Mouse (Mus musculus): ENCODE data around the gene Nfkbia.

DNA sequence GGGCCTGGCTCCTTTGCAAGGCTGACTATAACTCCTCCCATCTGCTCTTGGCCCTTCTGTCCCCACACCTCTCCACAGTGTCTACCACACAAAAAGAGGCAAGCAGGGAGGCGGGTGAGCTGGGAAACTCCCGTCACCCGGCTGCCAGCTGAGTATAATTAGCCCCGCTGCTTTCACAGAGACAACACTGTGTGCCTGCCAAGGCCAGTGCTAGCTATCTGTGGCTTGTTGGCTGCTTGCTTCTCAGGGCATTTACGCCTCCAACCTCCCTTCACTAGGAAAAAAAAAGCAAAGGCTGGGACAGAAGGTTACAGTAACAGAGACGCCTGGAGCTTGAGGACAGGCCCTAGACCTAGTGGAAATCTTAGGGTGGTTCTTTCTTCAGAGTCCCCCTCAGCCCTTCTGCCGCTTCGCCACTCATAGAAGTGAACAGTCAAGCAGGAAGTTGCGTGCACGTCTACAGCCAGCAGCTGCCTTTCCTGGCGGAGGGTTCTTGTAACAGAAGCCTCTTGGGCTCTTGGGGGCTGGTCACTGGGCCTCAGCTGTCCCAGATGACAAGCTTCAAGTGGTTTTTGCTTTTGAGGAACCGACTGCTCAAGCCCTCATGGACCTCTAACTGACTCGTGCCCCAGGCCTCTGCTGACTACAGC is 45.6 kb downstream of the Nfkbia start:
- TF ChIP-seq EP300 (optimal IDR thresholded peaks at IDR 0.05): no peak
- no peak for TF ChIP-seq CTCF (IDR thresholded peaks at IDR 0.05; ENCODE audit: low read depth)
